Mouse (Mus musculus): ENCODE measurements around the gene Cpt1c. TPM values are rescaled to one million over a fixed set of nuclear protein-coding genes. Genes with fewer than 3 reads are reported as not detected.

Gene Cpt1c
- polyA plus RNA-seq, 1 experiment from 2014 or later: 1.5 TPM

DNA sequence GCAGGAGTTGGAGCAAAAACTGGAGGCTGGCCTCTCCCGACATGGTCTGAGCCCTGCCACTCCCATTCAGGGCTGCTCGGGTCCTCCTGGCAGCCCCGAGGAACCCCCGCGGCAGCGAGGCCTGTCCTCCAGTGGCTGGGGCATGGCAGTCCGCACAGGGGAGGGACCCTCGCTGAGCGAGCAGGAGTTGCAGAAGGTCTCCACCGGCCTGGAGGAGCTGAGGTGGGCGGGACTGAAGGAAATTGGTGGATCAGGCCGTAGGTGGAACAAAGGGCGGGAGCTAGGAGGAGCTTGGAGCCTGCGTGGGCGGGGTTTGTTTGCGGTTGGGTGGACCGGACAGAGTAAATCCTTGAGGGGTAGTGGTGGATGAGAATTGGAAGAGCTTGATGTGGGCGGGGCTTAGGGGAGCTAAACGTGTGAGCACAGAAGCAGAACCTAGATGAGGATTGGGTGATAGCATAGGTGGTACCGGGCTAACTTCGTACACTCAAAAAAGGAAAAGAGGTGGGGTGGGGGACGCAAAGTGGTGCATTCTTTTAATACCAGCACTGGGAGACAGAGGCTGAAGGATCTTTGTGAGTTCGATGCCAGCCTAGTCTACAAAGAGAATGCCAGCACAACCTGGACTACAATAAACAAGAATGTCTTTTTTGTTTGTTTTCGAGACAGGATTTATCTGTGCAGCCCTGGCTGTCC lies 21.9 kb downstream of the Cpt1c start:
- Histone ChIP-seq H3K4me3 (replicated peaks) (peak overlapping the region; percentile 65), H3K27ac (replicated peaks) (peak overlapping the region; percentile 77), H3K4me2 (peak overlapping the region; percentile 98), H3K27me3 (peaks cover 57% of the 10 kb centered on the region), H3K36me3 (replicated peaks) (no peaks in the 10 kb centered on the region), H3K9me3 (replicated peaks) (no peaks in the 10 kb centered on the region), H3K9ac (peak overlapping the region; percentile 62), H3K4me1 (replicated peaks) (peaks cover 22% of the 10 kb centered on the region)
- peak; percentile 84 for ATAC-seq (ENCODE audit: insufficient read depth)
- 5% methylated on average over 24 of the region's 24 CpGs for WGBS (ENCODE audit: insufficient replicate concordance)

DNA sequence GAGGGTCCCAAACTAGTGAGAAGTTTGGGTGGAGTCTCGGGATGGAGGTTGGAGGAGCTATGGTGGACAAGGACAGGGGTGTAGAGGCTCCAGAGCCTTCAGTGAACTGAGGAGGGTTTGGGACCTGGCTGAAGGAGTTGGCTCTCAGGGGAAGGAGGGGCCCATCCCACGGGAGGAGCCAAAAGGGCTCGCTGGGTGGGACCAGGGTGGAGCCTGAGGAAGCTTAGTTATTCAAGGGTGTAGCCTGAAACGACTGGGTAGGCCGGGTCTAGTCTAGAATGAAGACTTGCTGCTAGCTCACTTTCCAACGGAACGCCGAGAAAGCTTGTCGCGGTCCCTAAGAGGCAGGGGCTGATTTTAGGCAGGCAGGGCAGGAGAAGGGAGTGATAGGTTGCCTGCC lies 22.7 kb downstream of the Cpt1c start:
- peak; percentile 80 for ATAC-seq (ENCODE audit: insufficient read depth)
- Histone ChIP-seq H3K4me2 (peak overlapping the region; percentile 98), H3K4me3 (replicated peaks) (peak overlapping the region; percentile 65), H3K4me1 (replicated peaks) (peaks cover 22% of the 10 kb centered on the region), H3K27ac (replicated peaks) (peak overlapping the region; percentile 77), H3K9ac (peak overlapping the region; percentile 62; the same call in 1 of the 2 replicates), H3K9me3 (replicated peaks) (no peaks in the 10 kb centered on the region), H3K27me3 (peaks cover 65% of the 10 kb centered on the region), H3K36me3 (replicated peaks) (no peaks in the 10 kb centered on the region)
- under 1% methylated on average over 10 of the region's 10 CpGs for WGBS (ENCODE audit: insufficient replicate concordance)

DNA sequence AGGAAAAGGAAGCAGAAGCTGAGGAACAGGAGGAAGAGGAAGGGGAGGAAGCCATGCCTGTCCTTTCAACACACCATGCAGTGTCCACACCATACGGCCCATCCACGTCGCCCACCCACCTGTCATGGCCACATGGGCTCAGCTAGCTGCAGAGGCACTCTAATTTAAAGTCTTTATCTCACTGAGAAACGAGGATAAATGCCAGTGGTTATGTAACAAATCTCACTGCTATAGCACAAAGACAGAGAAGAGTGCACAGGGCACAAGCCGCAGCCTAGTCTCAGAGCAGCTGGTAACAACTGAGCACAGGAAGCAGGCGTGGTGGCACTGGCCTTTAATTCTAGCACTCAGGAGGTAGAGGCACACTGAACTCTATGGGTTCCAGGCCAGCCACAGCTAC lies 24.7 kb downstream of the Cpt1c start:
- no peak overlapping the region for H3K4me2 ChIP-seq

DNA sequence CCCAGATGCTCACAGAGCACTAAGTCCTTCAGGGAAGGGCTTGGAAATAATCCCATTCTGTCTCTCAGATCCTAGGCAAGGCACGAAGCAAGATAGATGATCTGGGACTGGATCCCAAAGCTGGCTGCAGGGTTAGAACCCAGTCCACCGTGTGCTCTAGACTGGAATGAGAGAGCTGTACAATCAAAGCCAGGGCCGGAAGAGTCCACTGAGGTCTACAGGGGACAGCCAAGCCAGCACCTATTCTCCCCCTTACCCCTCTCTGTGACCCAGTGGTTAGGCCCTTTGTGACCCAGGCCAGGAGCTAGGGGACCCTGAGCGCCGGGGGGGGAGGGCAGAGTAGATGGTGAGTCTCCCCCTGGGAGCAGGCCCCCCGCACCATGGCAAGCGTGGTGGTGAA lies 31.7 kb downstream of the Cpt1c start, which contains the start of gene Tsks:
Tsks (plus strand) TSS at position 301 of the 400 bp plus-strand sequence.
- 67% methylated on average over 7 of the region's 7 CpGs for WGBS (ENCODE audit: insufficient replicate concordance)
- H3K27ac ChIP-seq (replicated peaks): no peak within 1 kb of the TSS

More for the DNA sequence above, 24.7 kb downstream of the Cpt1c start:
- Histone ChIP-seq H3K4me1 (replicated peaks) (peaks cover 22% of the 10 kb centered on the region), H3K27ac (replicated peaks) (no peak overlapping the region), H3K27me3 (peaks cover 69% of the 10 kb centered on the region), H3K9me3 (replicated peaks) (no peaks in the 10 kb centered on the region), H3K36me3 (replicated peaks) (no peaks in the 10 kb centered on the region), H3K9ac (no peak overlapping the region), H3K4me3 (replicated peaks) (no peak overlapping the region)
- ATAC-seq (ENCODE audit: insufficient read depth): no peak
- WGBS (ENCODE audit: insufficient replicate concordance): 37% methylated on average over 6 of the region's 6 CpGs

DNA sequence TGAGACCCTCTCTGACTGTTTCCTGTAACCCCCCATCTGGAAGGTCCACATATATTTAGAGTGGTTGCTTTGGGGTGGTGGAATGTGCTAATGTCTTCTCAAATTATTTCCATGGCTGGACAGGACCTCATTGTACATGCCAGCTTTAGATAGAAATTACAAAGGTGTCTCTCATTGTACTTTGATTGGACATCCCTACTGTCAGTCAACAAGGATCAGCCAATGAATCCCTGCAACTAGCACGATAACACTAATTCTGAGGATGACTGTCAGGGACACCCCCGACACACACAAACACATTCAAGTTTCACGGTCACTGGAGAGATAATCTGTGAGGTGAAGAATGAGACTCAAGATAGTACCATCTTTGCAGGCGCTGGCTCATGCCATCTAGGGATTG lies 36.0 kb downstream of the Cpt1c start:
- H3K36me3 ChIP-seq (replicated peaks): no peaks in the 10 kb centered on the region
- H3K4me2 ChIP-seq: no peak overlapping the region
- no peak overlapping the region for H3K27ac ChIP-seq (replicated peaks)
- ATAC-seq (ENCODE audit: insufficient read depth): no peak
- H3K9ac ChIP-seq: no peak overlapping the region
- H3K4me1 ChIP-seq (replicated peaks): no peaks in the 10 kb centered on the region
- H3K9me3 ChIP-seq (replicated peaks): no peaks in the 10 kb centered on the region
- H3K27me3 ChIP-seq: peaks cover 7% of the 10 kb centered on the region
- 68% methylated on average over 4 of the region's 4 CpGs for WGBS (ENCODE audit: insufficient replicate concordance)
- H3K4me3 ChIP-seq (replicated peaks): no peak overlapping the region

More for the DNA sequence above, 31.7 kb downstream of the Cpt1c start, which contains the start of gene Tsks:
- no peak for ATAC-seq (ENCODE audit: insufficient read depth)
- Histone ChIP-seq H3K27me3 (peaks cover 16% of the 10 kb centered on the region), H3K4me1 (replicated peaks) (no peaks in the 10 kb centered on the region), H3K4me2 (no peak within 1 kb of the TSS), H3K9me3 (replicated peaks) (no peaks in the 10 kb centered on the region), H3K36me3 (replicated peaks) (no peaks in the 10 kb centered on the region), H3K9ac (no peak within 1 kb of the TSS), H3K4me3 (replicated peaks) (no peak within 1 kb of the TSS)

DNA sequence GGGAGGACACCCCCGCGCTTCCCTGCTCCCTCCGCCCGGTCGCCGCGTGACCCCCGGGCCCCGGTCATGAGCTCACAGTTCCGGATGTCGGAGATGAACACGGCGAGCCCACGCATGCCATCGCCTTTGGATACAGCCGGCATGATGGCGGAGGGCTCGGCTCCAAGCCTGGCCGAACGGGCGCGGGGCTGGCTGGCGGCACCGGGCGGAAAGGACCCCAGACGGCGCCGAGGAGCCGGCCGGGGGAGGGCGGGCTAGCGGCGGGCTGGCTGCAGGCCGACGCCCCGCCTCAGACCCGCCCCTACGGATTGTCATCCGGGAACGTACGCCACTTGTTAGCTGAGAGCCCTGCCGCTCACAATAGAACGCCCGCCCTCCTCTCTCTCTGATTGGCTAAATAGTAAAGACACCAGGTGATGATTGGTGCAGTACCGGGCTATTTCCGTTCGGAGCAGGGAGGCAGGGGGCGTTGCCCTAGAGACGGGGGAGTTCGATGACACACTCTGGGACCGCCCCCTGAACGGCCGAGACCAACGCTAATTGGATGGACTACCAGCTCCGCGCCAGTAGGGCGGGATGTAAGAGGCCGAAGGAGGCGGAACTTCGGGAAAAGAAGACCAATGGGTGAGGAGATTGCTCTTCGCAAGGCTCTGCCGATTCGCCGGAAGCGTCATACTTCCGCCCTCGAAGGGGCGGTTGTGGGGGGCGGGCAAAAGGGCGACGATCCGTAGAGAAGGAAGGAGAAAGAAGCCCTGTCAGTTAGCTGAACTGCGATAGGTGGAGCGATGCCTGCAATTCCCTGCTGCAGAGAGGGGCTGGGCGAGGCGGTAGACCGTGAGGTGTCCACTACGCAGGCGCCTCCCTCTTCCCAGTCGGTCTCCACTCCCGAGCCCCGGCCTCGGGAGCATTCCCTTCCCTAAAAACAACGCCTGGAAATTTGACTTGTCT lies 45.2 kb downstream of the Cpt1c start, which contains the start of gene Ap2a1:
Ap2a1 (minus strand) TSS at position 293 of the 948 bp plus-strand sequence.
- peak within 1 kb of the TSS; percentile 94 for H3K27ac ChIP-seq (replicated peaks)
- no peaks in the 10 kb centered on the region for H3K27me3 ChIP-seq
- peak within 1 kb of the TSS; percentile 82 for H3K4me2 ChIP-seq
- WGBS (ENCODE audit: insufficient replicate concordance): under 1% methylated on average over 84 of the region's 84 CpGs
- peaks cover 18% of the 10 kb centered on the region for H3K36me3 ChIP-seq (replicated peaks)
- H3K4me3 ChIP-seq (replicated peaks): peak within 1 kb of the TSS; percentile 97
- peak within 1 kb of the TSS; percentile 94 for H3K9ac ChIP-seq
- ATAC-seq (ENCODE audit: insufficient read depth): peak; percentile 95
- H3K4me1 ChIP-seq (replicated peaks): peaks cover 50% of the 10 kb centered on the region
- no peaks in the 10 kb centered on the region for H3K9me3 ChIP-seq (replicated peaks)

DNA sequence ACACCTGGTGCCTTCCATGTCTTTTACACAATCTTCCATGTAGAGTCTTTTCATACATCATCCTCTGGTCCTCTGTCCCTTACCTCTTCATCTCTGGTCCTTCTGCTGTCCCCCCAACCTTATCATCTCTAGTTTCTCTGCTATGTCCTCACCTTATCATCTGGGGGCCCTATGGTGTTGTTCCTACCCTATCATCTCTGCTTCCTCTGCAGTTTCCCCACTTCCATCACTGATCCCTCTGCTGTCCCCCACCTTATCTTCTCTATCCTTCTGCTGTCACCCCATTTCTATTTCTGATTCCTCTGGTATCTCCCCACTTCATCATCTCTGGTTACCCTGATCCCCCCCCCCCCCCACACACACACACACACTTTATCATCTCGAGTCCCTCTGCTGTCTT lies 46.1 kb downstream of the Cpt1c start:
- Histone ChIP-seq H3K4me1 (replicated peaks) (peaks cover 56% of the 10 kb centered on the region), H3K27ac (replicated peaks) (peak overlapping the region; percentile 94)
- peak; percentile 1; the same call in 1 of the 2 replicates for ATAC-seq (ENCODE audit: insufficient read depth)

DNA sequence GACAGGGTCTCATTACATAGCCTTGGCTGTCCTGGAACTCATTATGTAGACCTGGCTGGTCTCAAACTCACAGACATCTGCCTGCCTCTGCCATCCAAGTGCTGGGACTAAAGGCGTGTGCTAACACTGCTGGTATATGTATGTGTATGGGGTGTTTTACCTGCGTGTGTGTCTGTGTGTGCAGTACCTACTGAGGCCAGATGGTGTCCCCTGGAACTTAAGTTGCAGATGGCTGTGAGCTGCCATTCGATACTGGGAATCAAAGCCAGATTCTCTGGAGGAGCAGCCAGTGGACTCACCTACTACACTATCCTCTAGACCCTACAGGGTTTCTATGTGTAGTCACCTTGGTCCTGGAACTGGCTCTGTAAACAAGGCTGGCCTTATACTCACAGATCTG lies 49.2 kb downstream of the Cpt1c start:
- H3K36me3 ChIP-seq (replicated peaks): peaks cover 52% of the 10 kb centered on the region
- H3K27me3 ChIP-seq: no peaks in the 10 kb centered on the region
- no peak for ATAC-seq (ENCODE audit: insufficient read depth)
- H3K4me1 ChIP-seq (replicated peaks): peaks cover 73% of the 10 kb centered on the region
- H3K9ac ChIP-seq: no peak overlapping the region
- 78% methylated on average over 3 of the region's 3 CpGs for WGBS (ENCODE audit: insufficient replicate concordance)
- no peak overlapping the region for H3K4me3 ChIP-seq (replicated peaks)
- H3K27ac ChIP-seq (replicated peaks): no peak overlapping the region; the same call in 1 of the 2 replicates
- no peak overlapping the region for H3K4me2 ChIP-seq
- no peaks in the 10 kb centered on the region for H3K9me3 ChIP-seq (replicated peaks)

More for the DNA sequence above, 46.1 kb downstream of the Cpt1c start:
- Histone ChIP-seq H3K9me3 (replicated peaks) (no peaks in the 10 kb centered on the region), H3K4me2 (peak overlapping the region; percentile 78), H3K36me3 (replicated peaks) (peaks cover 27% of the 10 kb centered on the region), H3K9ac (peak overlapping the region; percentile 94), H3K27me3 (no peaks in the 10 kb centered on the region), H3K4me3 (replicated peaks) (peak overlapping the region; percentile 97)
- 0% methylated on average over 1 of the region's 1 CpGs for WGBS (ENCODE audit: insufficient replicate concordance)

DNA sequence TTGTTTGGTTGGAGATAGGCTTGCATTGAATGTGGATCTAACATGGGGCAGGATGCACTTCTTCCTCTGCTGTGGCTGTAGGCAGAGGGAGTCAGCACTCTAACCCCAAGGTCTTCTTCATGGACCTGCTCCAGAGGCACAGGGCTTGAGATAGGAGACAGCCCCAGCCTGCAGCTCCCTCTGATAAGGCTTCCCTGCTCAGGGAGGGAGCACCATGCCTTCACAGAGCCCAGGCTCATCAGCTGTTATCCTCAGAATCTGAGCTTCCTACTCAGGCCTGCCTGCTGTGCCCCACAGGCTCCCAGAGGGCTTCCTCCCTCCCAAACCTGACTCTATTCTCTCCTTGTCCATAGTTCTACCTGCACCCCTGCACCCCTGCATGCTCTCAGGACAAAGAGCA lies 52.1 kb downstream of the Cpt1c start:
- peaks cover 67% of the 10 kb centered on the region for H3K36me3 ChIP-seq (replicated peaks)

DNA sequence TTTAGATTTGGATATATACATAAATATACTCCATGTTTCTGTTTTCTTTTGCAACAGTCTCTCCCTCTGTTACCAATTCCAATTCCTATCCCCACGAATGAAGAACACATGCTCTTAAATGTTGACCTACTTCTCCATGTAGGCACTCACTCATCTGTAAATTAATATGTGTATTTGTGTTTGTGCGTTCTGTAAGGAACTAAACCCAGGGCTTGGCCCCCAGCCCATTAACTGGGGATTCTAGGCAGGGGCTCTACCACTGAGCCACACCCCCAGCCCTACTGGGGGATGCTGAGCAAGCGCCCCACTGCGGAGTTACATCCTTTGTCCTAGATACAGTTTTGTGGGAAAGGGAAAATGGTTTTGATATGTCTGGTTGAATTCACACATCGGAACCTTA lies 55.5 kb downstream of the Cpt1c start:
- Histone ChIP-seq H3K27ac (replicated peaks) (0 out of 2 replicates have a peak overlapping the region, but pooled peaks have one; percentile 45), H3K27me3 (no peaks in the 10 kb centered on the region), H3K9me3 (replicated peaks) (no peaks in the 10 kb centered on the region), H3K4me1 (replicated peaks) (peaks cover 57% of the 10 kb centered on the region), H3K4me3 (replicated peaks) (no peak overlapping the region), H3K4me2 (no peak overlapping the region), H3K9ac (no peak overlapping the region), H3K36me3 (replicated peaks) (peaks cover 79% of the 10 kb centered on the region)
- WGBS (ENCODE audit: insufficient replicate concordance): 91% methylated on average over 5 of the region's 5 CpGs
- no peak for ATAC-seq (ENCODE audit: insufficient read depth)

More for the DNA sequence above, 52.1 kb downstream of the Cpt1c start:
- peak; percentile 71 for ATAC-seq (ENCODE audit: insufficient read depth)
- Histone ChIP-seq H3K27ac (replicated peaks) (peak overlapping the region; percentile 55; the same call in 1 of the 2 replicates), H3K9me3 (replicated peaks) (no peaks in the 10 kb centered on the region), H3K4me2 (peak overlapping the region; percentile 19; the same call in 1 of the 2 replicates), H3K27me3 (no peaks in the 10 kb centered on the region), H3K4me1 (replicated peaks) (peaks cover 81% of the 10 kb centered on the region), H3K4me3 (replicated peaks) (no peak overlapping the region), H3K9ac (peak overlapping the region; percentile 7; the same call in 1 of the 2 replicates)

DNA sequence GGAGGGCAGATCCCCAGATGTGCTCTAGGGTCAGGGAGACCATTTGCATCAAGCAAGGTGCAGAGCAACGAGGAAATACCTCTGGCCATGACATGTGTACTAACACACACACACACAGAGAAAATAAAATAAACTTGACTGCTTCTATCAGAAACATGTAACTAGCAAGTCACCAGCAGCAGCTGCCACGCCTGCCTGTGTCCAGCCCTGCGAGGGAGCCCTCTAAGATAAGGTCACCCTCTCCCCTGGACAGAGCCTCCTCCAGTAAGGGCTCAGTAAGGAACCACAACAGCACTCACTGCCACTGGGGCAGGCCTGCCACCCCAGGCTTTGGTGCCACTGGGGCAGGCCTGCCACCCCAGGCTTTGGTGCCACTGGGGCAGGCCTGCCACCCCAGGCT lies 56.4 kb downstream of the Cpt1c start:
- peak; percentile 63 for ATAC-seq (ENCODE audit: insufficient read depth)
- peaks cover 51% of the 10 kb centered on the region for H3K4me1 ChIP-seq (replicated peaks)
- WGBS (ENCODE audit: insufficient replicate concordance): 38% methylated on average over 3 of the region's 3 CpGs
- H3K4me3 ChIP-seq (replicated peaks): no peak overlapping the region
- no peaks in the 10 kb centered on the region for H3K9me3 ChIP-seq (replicated peaks)
- peak overlapping the region; percentile 45 for H3K27ac ChIP-seq (replicated peaks)
- H3K36me3 ChIP-seq (replicated peaks): peaks cover 80% of the 10 kb centered on the region
- H3K9ac ChIP-seq: no peak overlapping the region; the same call in 1 of the 2 replicates
- H3K27me3 ChIP-seq: no peaks in the 10 kb centered on the region
- H3K4me2 ChIP-seq: peak overlapping the region; percentile 18; the same call in 1 of the 2 replicates

All from liver, embryonic 15.5 days (tissue).